Mouse (Mus musculus) urinary bladder, postnatal 14 days (tissue): ENCODE measurements around the gene Dnajb4.
A peak's percentile ranks its signal among the peaks of the same experiment; 100 is the strongest.
"Not testable (repeated sequence)": the region's sequence is repeated elsewhere in the genome, so short reads cannot be mapped to it uniquely, and the experiment has no call there.

Experiments used
- DNase-seq: peaks from one replicate; pipeline ENCODE4 v3.0.0; 2021; ENCODE audit warnings: low spot score

Gene Dnajb4

DNA sequence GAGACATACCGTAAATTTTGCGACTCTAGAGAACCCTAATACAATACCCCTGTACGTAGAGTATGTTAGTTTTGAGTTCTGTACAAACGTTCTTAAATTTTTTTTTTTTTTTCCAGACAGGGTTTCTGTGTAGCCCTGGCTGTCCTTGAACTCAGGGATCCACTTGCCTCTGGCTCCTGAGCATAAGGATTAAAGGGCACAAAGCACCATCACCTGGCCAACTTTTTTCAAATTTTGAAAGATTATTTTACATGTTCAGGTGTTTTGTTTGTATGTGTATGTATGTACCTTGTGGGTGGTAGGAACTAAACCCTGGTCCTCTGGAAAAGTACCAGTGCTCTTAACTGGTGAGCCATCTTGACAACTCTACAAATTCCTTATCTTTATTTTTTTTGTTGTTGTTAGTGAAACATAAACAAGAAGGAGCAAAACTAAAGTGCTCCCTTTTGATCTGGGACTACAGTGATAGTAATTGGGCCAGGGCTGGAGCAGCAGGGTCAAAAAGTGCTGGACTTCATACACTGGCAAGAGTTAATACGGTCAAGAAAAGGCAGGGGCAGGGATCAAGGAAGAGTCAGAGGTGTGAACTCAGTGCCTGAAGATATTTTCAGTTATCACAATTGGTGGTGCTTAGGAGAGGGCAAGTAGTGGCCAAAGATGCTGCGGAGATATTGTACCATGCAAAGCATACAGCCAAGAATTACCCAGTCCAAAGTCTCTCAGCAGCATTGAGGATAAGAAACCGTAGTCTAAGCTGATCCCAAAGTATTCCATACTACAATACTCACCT, 1.8 kb downstream of the Dnajb4 start:
- DNase-seq = no peak

DNA sequence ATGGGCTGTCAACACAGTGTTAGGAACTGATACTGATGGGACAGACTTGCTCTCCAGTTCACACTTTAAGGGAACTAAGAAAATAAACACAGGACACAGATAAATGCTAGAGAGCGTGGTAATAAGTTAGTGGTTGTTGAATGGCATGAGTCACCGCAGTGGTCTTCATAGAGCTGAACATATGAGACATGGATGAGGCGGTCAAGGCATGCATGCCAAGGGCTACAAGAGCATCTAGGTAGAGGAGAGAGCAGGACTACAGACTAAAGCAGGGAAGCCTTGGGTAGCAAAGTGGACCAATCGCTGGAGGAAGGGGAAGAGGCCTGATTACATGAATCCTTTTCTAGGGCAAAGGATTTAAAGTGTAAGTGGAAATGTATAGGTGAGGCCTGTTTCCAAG, 2.9 kb downstream of the Dnajb4 start:
- DNase-seq = no peak

DNA sequence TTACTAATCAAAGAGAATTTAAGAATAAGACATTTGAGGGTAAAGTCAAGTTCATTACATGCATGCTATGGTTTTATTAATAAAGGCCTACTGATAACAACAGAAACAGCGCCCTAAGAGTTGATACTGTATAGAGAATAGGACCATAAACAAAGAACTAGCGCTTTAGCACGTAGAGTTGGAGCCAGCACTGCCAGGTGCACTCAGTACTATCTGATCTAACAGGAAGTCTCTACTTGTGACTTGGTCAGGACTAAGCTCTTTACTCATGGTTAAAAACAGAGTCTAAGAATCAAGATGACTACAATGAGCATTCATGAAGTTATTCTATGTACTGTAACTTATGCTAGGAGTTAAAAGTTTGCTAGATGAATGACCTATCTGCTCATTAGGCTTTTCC, 5.5 kb downstream of the Dnajb4 start:
- no peak for DNase-seq

DNA sequence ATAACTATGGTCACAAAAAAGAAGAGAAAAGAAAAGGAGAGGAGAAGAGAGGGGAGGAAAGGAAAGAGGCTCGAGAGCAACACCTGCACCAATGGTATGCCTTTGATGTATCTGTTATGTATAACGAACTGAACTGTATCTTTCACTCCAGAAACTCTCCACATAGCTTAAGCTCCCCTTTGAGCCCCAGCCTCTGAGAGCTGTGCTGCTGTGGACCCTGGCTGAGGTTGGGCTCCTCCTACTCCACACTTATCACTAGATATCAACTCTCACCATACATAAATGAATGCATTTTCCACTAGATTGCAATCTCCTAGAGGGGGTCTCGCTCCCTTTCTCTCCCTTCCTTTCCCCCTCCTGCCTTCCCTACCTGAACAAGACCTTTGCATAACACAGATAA, 6.1 kb downstream of the Dnajb4 start:
- DNase-seq = no peak

DNA sequence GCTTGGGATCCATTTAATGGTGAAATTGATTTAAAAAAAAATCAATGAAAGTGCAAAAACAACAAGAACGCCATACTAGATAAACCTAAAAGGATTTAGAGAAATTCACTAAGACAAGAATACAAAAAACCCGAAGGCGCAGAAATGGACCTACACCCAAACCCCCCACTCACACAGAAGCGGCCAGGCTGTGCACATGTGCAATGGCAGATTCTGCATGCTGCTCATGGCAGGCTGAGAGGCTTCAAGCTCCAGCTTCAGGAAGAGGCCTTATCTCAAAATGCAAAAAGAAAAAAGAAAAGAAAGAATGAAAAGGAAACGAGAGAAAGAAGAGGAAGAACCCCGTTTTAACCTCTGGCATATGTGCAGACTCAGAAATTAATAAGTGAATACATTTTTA, 6.7 kb downstream of the Dnajb4 start:
- no peak for DNase-seq

DNA sequence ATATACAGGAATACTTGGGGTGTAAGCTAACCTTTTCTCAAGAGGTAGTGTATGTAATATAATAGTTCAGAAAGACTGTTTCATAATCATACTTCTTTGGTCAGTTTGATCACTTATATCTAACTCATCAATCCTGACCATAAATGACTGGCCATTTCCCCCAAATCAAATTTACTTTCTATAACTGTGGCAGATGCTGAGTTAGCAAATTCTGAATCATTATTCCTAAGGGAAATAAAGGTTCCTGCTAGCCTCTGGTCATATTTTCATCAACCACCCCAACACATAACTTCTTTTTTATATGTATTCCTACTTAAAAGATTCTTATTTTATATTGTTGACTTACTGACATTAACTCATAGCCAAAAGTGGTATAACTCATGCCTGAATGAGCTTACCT, 7.2 kb downstream of the Dnajb4 start:
- no peak for DNase-seq

DNA sequence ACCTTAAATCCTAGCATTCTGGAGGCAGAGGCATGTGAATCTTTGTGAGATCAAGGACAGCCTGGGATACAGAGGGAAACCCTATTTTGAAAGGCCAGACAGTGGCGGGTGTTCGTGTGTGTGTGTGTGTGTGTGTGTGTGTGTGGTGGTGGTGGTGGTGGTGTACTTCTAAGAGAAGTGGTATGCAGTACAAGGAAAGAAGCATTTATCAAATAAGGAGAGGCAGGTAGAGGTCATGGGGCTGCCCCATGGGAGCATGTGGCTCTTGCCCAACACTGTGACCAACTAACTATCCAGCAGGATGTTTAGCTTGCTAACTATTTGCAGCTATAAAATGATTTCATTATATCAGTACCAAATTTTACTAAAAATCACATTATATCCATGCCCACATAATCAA, 8.5 kb downstream of the Dnajb4 start:
- no peak for DNase-seq

DNA sequence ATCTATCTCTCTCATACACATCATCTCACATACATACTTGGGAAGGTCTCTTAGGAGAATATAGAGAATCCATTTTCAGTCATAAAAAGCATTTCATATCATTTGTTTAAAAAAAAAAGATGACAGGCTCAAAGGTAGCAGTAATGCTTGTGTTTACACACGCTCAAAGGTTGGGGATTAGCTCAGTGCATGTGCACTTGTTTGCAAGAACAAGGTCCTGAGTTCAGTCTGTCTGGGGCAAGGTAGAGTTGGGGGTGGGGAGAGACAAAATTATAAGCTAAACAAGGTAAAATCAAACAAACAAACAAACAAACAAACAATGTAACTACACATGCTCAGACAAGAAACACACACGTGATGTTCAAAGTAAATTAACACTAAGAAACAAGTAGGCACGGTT, 8.9 kb downstream of the Dnajb4 start:
- DNase-seq = no peak

DNA sequence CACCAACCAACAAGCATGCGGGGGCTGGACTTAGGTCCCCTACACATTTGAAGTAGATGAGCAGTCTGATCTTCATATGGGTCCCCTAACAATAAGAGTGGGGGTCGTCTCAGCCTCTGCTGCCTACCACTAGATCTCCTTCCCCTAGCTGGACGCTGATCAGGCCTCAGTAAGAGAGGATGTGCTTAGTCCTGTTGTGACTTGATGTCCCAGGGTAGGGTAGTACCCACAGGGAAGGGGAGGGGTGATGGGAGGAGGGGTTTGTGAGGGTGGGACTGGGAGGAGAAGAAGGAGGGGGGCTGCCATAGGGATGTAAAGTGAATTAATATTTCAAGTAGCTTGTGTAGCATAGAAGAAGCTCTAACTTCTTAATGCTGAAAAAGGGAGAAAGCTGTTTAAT, 11.0 kb downstream of the Dnajb4 start:
- DNase-seq = no peak

DNA sequence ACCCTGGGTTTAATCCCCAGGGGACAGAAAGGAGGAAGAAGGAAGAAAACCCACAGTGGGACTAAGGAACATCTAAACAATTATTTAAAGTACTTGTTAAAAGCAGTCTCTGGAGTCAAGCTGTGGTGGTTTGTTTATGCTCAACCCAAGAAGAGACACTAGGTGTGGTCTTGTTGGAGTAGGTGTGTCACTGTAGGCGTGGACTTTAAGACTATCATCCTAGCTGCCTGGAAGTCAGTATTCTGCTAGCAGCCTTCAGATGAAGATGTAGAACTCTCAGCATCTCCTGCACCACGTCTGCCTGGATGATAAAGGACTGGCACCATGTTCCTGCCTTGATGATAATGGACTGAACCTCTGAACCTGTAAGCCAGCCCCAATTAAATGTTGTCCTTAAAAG, 12.9 kb downstream of the Dnajb4 start:
- not testable (repeated sequence) for DNase-seq

DNA sequence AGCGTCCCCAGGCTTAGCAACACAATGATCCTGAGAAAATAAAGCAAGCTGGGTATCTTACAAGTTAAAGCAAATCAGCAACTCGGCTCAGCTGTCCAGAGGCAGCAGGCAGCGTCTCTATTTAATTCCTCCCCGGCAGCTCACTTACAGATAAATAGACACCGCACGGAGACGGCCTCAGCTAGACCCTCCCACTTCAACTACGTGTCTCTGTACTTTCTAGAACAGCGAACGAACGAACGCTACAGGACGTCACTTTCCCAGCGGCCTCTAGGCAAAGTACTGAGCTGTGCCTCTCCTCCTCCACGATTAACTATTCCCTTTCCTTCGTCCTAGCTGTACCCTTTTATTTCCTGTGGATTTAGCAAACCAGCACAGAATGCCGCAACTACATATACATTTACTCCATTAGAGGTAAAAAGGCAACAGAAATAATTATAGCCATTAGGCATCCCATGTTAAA, 16.4 kb downstream of the Dnajb4 start:
- DNase-seq = peak; percentile 86

DNA sequence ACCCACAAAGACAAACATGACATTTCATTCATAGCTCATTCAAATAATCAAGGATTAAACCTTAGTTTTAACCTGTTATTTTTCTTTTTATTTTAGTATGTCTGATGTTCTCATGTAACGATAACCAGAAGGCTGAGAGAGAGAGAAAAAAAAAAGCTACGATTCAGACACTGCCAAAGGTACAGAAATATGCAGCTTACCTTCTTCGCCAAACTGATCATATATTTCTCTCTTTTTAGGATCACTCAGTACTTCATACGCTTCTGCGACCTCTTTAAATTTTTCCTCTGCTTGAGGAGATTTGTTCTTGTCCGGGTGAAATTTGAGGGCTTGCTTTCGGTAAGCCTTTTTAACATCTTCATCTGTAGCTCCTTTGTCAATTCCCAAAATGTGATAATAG, 16.9 kb downstream of the Dnajb4 start:
- no peak for DNase-seq

DNA sequence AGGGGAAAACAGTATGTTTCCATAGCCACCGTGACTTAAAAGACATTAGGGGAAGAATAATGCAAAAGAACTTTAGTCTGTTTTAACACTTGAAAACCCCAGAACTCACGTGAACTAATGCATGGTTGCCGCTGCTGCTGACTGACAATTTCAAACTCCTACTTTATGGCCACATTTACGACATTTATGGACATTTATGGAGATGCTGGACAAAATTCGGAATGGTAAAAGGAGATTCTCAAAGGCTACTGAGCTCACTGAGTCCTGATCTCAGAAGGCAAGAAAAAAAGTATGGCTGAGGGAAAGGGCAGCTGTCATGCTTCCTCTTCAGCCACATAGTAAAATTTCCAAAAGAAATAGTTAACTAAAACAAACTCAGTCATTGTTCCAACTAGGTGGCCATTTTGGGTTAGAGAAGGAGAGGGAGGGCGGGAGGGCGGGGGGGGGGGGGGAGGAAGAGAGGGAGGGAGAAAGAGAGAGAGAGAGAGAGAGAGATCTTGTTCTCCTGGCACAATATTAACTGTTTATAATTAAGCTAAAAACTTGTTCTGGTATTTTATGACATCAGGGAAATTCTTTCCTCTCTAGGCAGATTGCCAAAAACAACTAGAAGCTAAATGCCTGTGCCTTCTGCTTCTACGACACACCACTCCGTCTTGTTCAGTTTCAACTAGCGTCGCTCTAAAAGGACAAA, 17.7 kb downstream of the Dnajb4 start:
- DNase-seq = no peak

DNA sequence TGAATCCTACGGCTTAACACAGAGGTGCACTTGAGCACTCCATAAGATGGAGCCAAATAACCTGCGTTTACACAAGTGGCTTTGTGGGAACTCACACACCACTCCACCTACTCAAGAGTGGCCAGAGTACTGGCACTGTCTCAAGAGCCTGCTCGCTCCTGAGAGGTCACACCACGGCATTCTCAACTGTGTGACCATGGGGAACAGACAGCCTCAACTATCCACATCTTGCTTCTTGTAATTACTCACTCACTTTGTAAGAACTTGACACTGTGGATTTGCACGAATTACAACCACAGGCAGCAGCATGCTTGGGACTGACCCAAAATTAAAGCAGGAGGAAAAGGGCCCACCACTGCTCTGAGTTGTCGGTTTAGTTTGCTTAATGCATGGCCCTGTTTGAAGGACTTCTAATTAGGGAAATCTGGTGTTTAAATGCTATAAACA, 18.3 kb downstream of the Dnajb4 start:
- DNase-seq = peak; percentile 32

DNA sequence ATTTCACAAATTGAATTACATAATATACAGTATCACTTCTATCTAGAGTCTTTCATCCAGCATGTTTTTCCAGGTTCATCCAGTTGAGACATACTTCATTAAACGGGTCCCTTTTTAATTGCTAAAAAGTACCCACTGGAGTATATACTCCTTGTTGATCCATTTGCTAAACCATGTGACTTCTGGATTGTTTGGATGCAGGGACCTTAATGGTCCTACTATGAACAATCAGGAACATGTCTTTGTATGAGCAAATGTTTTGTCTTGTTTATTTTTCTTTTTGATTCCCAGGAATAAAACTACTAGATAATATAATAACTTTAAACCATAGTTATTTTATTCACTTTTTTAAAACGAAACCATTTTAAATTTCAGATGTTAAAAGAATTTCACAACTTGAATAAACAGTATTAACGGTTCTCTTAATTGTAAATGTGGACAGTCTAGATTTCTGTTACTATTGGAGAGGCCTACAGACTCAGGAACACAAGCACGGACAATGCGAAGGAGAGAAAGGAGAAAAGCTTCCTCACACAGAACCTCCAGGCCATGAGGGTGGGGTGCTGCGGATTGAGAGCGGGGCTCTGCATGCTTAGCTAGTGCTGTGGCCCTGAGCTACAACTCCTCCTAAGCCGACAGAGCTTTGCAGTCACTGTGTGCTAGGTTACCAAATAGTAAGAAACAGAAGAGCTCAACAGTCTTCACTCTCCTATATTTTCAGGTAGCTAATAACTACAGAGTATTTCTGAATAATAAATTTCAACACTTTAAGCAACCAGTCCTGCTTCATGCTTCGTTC, 19.2 kb downstream of the Dnajb4 start:
- no peak for DNase-seq

DNA sequence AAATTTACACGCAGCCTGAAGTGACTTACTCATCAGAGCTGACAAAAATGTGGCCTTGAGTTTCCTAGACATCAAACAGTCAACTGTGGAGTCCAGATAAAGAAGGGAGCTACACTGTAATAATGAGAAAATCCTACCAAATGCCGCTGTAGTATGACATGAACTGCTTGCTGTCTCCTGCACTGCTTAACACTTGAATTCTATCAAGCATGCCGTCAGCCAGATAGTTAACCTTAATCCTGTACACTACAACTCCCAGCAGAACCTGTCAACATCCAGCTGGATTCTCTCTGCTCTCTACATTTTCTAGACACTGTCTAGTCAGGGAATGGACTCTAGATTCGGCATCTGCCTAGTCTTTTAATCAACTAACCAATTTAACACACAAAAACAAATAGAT, 20.8 kb downstream of the Dnajb4 start:
- no peak for DNase-seq

DNA sequence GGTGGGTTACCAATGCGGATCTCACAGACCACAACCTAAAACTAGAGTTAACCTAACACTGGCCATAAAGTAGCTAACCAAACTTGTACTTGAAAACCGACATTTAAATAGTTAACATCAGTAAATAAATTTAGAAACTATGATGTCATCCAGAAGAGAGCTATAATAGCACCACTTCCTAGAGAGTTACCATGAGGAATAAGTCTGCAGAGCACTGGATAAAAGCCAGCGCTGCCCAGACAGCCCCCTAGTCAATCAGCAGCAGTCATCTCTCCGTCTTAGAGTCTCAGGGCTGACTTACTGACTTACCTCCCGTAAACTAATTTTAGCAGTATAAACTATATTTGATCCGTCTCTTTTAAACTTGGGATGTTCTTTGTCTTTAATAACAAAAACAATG, 24.0 kb downstream of the Dnajb4 start:
- no peak for DNase-seq

DNA sequence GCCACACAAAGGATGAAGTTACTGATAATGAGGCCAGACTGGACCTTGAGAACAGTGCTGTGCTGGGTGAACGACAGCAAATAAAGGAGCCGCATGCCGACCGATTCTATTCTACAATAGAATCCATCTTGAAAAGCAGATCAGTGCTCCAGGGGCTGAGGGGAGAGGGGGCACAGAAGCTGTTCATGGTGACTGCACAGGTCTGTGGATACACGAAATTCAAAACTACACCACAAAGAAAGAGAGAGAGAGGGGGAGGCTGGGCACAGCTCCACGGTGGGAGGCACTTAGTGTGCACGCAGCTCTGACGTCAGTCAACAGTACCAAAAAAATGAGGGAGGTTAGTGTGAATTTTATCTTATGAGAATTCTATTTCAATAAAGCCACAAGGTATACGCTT, 26.6 kb downstream of the Dnajb4 start:
- DNase-seq = no peak

DNA sequence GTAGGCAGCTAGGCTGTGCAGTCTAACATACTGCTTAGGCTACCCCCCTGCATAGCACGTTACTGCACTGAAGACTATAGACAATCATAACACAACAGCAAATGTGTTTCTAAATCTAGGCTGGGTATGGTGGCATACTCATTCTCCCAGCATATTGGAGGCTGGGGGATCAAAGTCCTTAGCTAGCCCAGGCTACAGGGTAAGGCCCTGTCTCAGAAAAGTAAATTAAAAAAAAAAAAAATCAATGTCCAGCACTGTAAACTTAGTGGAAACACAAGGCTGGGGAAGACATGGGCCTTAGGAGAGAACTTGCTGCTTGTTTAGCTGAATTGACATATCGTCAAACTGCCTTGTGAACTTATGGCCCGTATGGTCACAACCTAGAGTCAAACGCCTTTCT, 29.5 kb downstream of the Dnajb4 start:
- no peak for DNase-seq

DNA sequence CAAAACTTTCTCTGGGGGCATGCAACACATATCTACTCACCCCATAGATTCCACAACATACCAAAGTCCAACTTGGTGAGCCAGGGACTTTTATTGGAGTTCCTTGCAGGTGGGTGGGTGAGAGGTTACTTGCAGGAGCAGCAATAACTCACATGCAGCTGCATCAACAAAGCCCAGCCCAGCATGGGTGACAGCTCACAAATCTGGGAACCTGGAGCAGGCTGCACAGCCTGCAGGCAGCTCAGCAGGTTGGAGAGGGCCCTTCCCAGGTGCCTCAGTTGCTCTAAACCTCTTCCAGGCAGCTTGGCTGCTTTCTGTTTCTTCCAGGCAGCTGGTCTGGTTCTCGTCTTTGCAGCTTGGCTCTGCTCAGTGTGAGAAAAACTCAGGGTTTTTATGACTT, 30.8 kb downstream of the Dnajb4 start:
- no peak for DNase-seq

DNA sequence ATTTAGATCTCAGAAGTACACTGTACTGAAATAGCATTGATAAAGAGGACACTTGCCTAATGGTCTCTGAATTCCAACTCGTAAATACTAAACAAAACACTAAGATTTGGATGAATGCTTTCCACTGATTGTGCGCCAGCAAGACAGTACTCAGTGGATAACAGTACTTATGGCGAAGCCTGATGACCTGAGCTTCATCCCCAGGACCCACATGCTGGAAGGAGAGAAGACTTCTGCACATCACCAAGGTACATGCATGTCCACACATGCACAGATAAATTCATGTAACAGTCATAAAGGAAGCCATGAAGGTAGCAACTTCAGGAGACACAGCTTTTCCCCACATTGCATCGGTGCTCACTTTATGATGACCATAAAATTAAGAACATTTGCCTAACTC, 31.3 kb downstream of the Dnajb4 start:
- DNase-seq = no peak

DNA sequence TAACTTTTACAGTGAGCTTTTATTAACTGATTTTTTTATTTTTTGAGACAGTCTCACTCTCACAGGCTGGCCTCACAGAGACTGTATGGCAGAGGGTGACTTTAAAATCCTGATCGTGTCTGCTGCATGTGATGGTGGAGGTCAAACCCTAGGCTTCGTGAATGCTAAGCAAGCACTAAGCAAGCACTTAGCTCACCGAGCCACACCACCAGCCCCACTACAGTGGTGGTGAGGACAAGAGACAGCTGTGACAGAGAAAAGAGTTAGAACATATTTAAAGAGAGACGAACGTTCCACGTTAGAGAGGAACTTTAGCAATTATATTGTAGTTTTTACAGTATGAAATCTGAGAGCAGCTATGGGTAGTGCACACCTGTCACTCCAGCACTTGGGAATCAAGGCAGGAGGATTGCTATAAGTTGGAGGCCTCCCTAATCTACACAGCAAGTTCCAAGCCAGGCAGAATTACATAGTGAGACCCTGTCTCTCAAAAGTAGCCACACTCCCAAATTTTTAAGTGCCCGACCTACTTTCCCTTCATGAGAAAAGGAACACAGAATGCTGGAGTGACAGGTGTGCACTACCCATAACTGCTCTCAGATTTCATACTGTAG, 37.7 kb downstream of the Dnajb4 start:
- DNase-seq = no peak
